Mouse (Mus musculus): Measurements from ENCODE around the gene Ezh1.

Ezh1 gene

DNA sequence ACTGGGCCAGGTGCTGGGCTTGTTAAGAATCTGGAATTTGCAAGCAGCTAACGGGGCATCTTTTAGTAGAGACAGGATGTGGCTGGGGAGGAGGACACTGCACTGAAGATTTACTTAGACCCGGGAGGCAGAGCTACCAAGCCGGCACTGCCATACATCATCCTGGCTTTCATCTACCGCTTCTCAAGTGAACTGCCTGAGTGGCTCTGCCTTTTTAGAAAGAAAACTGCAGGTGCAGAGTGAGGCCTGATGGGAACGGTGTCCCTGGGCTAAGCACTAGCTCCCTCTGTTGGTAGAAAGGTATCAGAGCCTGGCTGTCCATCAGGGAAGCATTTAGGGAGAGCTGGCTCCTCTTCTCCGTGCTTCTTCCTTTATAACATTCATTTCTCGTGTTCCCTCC, 25.3 kb downstream of the Ezh1 start:
- peak in 1 of 2 experiments; percentile 72 for DNase-seq (ENCODE audit: low spot score in 2 of 2)

- DNase-seq (ENCODE audit: low spot score in 2 of 2): no peak
These were observed 26.7 kb downstream of the Ezh1 start for GRCm38 (mm10) chr11:101199555-101199954.

GRCm38 (mm10) chr11:101196175-101196574, 30.1 kb downstream of the Ezh1 start:
- no peak for DNase-seq (ENCODE audit: low spot score in 2 of 2)

DNA sequence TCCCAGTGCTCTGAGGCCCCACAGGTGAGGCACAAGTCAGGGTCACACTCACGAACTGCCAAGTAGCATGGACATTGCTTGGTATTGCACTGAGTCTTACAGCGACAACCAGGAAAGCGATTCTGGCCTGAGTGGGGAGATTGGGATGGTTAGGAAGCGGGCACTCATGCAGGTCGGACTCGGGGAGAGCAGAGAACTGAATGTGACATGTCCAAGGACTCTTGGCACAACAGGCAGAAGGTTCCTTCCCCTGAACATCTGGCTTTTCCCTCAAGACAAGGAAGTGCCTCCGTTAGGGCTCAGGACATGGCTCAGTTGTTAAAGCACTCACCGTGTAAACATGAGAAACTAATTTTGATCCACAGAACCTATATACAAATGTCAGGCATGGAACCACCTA, 30.7 kb downstream of the Ezh1 start:
- no peak for DNase-seq (ENCODE audit: low spot score in 2 of 2)

GRCm38 (mm10) chr11:101195101-101195500, 31.2 kb downstream of the Ezh1 start:
- no peak for DNase-seq (ENCODE audit: low spot score in 2 of 2)

GRCm38 (mm10) chr11:101194643-101195042, 31.6 kb downstream of the Ezh1 start:
- DNase-seq (ENCODE audit: low spot score in 2 of 2): no peak

- DNase-seq (ENCODE audit: low spot score in 2 of 2): no peak
These were observed 32.1 kb downstream of the Ezh1 start for GRCm38 (mm10) chr11:101194137-101194536.

DNA sequence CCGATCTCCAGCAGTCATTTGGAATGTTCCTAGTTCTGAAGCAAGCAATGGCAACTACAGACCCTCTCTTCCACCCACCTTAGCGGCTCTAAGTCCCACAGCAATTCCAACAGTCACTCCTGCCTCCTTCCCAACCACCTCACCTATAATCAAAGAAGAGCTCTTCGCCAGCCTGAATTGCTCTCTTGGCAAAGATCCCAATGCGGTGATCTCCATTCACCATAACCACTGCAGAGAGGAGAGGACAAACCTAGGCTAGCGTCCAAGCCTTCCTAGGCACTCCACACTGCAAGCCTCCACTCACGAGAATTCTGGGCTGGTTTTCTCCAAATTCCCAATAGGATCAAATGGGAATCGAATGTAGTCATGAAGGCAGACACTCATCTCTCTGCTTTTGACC, 33.2 kb downstream of the Ezh1 start:
- DNase-seq (ENCODE audit: low spot score in 2 of 2): no peak

DNA sequence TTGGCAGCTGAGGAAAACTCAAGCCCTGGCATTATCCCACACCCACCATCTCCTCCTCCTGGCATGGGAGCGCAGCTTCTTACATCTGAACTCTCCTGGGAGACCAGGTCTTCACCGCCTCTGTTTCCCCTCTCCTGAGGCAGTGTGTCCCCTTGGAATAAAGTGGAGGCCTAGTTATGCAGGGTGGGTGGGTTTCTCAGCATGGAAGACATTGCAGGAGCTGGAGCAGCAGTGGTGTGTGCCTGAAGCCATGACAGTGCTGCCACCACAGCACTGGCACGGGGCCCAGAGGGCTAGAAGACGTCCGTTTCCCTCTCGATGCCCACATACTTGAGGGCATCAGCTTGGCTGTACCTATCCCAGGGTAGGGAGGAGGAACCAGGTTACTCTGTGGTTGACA, 33.6 kb downstream of the Ezh1 start:
- no peak for DNase-seq (ENCODE audit: low spot score in 2 of 2)

DNA sequence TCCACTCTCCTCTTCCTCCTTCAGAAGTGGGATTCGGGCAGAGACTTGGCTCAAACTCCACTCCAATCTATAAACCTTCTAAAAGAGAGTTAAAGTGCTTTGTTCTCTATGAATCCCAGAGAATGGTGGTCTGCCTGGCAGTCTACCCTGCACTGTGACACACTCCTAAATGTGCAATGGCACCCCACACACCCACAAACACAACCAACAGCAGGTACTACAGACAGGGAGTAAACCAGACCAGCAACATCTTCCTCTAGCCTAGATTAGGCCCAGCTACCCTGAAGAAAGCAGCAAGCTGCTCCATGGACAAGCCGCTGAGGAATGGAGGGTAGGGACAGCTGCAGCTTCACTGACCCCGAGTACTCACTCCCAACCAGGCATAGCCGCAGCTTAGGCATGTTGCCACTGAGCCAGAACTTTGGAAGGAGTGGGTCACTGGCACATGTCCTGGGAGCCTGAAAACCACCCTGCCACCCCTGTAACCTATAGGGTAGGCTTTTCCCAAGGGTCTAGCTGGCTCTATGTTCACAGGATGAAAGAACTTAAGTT, 34.3 kb downstream of the Ezh1 start:
- no peak for DNase-seq (ENCODE audit: low spot score in 2 of 2)

DNA sequence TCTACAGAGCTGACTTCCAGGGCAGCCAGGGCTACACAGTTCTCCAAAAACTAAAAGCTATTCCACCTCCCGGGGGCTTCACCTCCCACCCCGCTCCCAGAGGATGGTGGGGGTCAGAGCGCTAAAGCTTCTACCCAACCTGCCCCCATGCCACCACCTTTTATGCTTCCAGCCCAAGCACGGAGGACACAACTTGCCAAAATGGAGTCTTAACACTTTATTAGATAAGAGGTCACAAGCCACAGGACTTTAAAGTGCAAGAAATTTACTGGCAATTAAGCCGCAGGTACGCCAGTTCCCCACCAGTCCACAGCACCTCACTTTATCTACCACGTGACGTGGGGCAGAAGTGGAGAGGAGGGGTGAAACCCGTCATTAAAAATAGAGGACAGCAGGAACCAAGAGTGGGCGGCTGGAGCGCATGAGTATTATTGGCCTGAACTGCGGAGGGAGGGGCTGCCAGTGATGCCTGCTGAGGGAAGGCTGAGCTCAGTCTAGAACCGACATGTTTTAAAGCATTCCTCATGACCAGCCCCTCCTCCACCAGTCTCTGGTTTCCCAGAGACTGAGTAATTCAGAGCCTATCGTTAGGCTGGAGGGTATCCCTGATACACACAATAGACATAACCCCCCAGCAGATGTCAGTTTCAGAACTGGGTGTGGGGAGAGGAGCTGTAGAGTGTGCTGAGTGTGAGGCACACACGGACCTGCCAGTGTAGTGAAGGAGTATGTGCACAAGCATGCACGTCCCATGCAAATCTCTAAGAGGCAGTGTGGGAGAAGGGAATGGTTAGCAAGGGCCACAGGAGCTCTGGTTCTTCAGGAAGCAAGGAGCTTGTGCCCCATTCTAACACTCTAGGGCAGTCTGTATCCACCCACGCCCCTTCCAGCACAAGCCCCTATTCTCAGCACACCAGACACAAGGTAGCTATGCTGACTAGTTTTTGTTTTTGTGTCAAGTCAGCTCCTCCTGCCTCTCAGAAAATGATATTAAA, 35.1 kb downstream of the Ezh1 start:
- DNase-seq (ENCODE audit: low spot score in 2 of 2): peak in 1 of 2 experiments; percentile 33

DNA sequence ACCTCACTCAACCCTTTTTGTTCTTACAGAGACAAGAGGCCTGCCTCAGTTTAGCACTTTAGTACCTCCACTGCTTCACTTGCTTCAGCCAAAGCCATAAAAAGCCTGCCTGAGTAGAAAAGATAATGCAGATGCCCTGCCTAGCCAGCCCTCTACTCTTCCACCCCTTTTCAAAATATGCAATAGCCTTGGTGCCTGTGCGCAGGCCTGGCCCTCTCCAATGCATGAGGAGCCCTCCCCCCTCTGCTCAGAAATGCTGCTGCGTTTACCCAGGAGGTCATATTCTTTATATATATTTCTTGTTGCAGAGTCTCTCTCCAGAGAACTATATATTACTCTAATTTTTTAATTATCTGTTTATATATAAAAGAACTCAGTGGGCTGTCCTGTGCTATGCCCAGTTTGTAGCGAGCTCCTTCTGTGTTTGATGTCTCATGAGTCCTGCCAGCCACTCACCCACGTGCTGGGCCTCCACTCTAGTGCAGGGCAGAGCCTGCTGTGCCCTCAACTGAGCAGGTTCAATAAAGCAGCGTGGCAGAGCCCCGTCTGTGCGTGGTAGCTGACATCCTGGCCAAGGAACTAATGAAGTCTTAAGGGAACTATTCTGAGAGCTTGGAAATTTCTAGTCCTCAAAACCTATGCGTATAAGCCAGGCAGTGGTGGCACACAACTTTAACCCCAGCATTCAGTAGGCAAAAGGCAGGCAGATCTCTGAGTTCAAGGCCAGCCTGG, 35.9 kb downstream of the Ezh1 start:
- no peak for DNase-seq (ENCODE audit: low spot score in 2 of 2)

- peak; percentile 75 to 82 for DNase-seq (ENCODE audit: low spot score in 2 of 2)
These were observed 36.6 kb downstream of the Ezh1 start for GRCm38 (mm10) chr11:101189495-101190180.

GRCm38 (mm10) chr11:101188166-101188805, 38.0 kb downstream of the Ezh1 start:
- DNase-seq (ENCODE audit: low spot score in 2 of 2): no peak

- no peak for DNase-seq (ENCODE audit: low spot score in 2 of 2)
These were observed 38.7 kb downstream of the Ezh1 start for GRCm38 (mm10) chr11:101187541-101187940.

GRCm38 (mm10) chr11:101186526-101187247, 39.6 kb downstream of the Ezh1 start:
- no peak for DNase-seq (ENCODE audit: low spot score in 2 of 2)

DNA sequence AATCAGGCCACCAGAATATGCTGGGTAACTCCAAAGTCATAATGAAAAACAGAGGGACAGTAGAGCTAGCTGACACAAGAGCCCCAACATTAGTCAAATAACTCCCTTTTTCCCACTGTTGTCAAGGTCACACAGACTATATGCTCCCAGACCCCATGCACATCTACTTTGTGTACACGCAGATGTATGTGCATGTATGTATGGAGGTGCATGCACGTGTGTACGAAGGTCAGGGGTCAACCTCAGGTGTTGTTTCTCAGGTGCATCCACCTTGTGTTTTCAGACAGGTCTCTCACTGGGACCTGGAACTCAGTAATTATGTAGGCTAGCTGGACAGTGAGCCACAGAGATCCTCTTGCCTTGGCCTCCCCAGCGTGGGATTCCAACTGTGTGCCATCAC, 40.8 kb downstream of the Ezh1 start:
- DNase-seq (ENCODE audit: low spot score in 2 of 2): no peak

GRCm38 (mm10) chr11:101184984-101185383, 41.3 kb downstream of the Ezh1 start:
- DNase-seq (ENCODE audit: low spot score in 2 of 2): no peak

DNA sequence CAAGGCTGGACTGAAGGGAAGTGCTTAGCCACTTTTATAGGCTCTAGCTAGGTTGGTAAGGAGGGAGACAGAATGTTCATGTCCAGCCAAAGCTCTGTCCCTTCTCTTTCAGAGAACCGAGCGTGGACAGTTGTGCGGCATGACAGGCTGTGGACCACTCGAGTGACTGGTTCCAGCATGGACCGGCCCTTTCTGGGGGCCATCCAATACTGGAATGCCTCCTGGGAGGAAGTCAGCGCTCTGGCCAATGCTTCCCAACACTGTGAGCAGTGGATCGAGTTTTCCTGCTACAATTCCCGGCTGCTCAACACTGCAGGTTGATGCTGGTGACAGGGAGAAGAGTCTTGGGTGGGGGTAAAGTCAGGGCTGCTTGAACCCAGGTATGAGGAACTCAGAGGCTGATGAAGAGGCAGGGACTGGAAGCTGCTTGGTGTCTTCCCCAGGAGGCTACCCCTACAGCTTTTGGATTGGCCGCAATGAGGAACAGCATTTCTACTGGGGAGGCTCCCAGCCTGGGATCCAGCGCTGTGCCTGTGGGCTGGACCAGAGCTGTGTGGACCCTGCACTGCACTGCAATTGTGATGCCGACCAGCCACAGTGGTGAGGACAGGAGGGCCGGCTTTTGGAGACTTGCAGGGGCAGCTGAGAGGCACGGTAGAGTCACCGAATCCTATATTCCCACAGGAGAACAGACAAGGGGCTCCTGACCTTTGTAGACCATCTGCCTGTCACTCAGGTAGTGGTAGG, 43.3 kb downstream of the Ezh1 start:
- DNase-seq (ENCODE audit: low spot score in 2 of 2): no peak

GRCm38 (mm10) chr11:101181961-101182360, 44.3 kb downstream of the Ezh1 start:
- DNase-seq (ENCODE audit: low spot score in 2 of 2): no peak

Data from right cerebral cortex, postnatal 10 days (tissue).